Mouse (Mus musculus): ENCODE results near the gene Kif21b. TPM values are rescaled to one million over a fixed set of nuclear protein-coding genes. Genes with fewer than 3 reads are reported as not detected.

Gene Kif21b
- 6.5 and 7.3 TPM in 2 replicates for polyA plus RNA-seq (2016; fragmentation: Nextera tagmentation; extraction: Ambion mirVana)

- H3K4me1 ChIP-seq, result peaks cover 85% of the 10 kb centered on the region
- peak within 1 kb of the TSS; percentile 86 for H3K27ac ChIP-seq (replicated peaks)
- no peaks in the 10 kb centered on the region for H3K9me3 ChIP-seq
- peak within 1 kb of the TSS; percentile 72 for H3K4me3 ChIP-seq
- 2% methylated on average over 42 of the region's 42 CpGs for WGBS
- H3K36me3 ChIP-seq (replicated peaks), result no peaks in the 10 kb centered on the region
- H3K27me3 ChIP-seq (replicated peaks; ENCODE audit: low read depth, poor library complexity, severe bottlenecking), result peaks cover 48% of the 10 kb centered on the region
- peak; percentile 98 for DNase-seq (ENCODE audit: low spot score)
These were observed at the start of gene Kif21b for GRCm38 (mm10) chr1:136130951-136131558. Gene Kif21b (plus strand): TSS chr1:136131389.

DNA sequence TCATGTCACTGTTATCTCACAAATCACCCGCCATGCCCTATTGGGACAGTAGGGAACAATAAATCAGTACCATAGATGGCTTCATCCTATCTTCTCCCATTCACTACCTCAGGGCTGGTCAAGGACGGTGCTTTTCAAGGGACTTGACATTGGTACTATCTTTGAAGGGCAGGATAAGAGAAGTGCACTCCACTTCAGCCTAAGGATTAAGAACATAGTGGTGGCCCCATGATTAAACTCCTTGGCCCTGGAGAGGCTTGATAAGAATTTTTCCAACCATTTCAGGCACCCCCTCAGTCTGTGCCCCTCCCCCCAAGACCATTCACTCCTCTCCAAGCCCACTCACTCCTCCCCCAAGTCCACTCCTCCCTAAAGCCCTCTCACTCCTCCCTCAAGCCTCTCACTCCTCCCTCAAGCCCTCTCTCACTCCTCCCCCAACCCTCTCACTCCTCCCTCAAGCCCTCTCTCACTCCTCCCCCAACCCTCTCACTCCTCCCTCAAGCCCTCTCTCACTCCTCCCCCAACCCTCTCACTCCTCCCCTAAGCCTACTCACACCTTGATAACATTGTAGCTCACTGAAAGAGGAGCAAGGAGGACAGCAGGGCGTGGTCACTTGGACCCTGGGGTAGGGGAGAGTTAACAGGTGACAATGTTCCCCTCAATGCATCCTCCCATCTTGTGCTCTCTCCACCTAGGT is 45.1 kb upstream of the Kif21b start:
- no peak overlapping the region for H3K27ac ChIP-seq (replicated peaks)
- H3K4me3 ChIP-seq, result no peak overlapping the region
- no peaks in the 10 kb centered on the region for H3K36me3 ChIP-seq (replicated peaks)
- no peaks in the 10 kb centered on the region for H3K4me1 ChIP-seq
- 88% methylated on average over 3 of the region's 3 CpGs for WGBS
- no peak for DNase-seq (ENCODE audit: low spot score)
- H3K27me3 ChIP-seq (replicated peaks; ENCODE audit: low read depth, poor library complexity, severe bottlenecking), result no peaks in the 10 kb centered on the region
- H3K9me3 ChIP-seq, result no peaks in the 10 kb centered on the region

DNA sequence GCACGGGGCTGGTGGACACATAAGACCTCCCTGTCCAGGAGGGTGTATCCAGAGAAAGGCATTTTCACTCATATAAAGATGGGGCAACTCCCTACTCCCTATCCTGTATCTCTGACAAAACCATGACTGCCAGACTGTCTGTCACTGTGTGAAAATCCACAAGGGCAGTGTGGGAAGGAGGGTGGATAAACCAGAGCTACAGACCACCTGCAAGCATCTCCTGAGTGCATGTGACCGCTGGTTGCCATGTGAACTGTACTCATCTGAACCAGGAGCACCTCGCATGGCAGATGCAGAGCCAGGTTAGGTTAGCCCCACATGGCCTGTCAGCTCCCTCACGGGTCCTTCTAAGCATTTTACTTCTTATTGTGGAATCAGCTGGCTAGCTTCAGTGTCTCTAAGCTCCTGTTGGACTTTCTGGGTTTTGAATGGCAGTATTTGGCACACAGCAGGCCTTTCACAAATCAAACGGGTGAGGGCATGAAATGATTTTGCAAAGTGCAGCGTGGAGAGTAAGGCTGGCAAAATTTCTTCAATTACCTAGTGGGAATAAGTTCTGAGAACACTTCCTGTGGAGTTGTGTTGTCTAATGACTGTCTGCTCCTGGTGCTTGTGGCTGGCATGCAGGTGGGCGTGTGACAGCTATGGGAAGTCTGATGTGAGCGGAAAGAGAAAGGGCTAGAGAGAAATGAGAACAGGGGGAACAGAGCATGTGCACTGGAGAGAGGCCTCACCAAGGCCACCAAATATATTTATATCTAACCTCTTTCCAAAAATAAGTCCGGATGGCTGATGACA is 41.6 kb upstream of the Kif21b start:
- no peaks in the 10 kb centered on the region for H3K9me3 ChIP-seq
- no peak overlapping the region for H3K4me3 ChIP-seq
- H3K27ac ChIP-seq (replicated peaks), result no peak overlapping the region
- DNase-seq (ENCODE audit: low spot score), result no peak
- 79% methylated on average over 9 of the region's 9 CpGs for WGBS
- H3K4me1 ChIP-seq, result no peaks in the 10 kb centered on the region
- H3K36me3 ChIP-seq (replicated peaks), result no peaks in the 10 kb centered on the region
- no peaks in the 10 kb centered on the region for H3K27me3 ChIP-seq (replicated peaks; ENCODE audit: low read depth, poor library complexity, severe bottlenecking)

GRCm38 (mm10) chr1:136093726-136094125 is 37.5 kb upstream of the Kif21b start:
- no peak overlapping the region for H3K4me3 ChIP-seq
- H3K27ac ChIP-seq (replicated peaks), result no peak overlapping the region
- WGBS, result 78% methylated on average over 3 of the region's 3 CpGs
- H3K9me3 ChIP-seq, result no peaks in the 10 kb centered on the region
- no peak for DNase-seq (ENCODE audit: low spot score)
- no peaks in the 10 kb centered on the region for H3K4me1 ChIP-seq
- H3K36me3 ChIP-seq (replicated peaks), result no peaks in the 10 kb centered on the region
- H3K27me3 ChIP-seq (replicated peaks; ENCODE audit: low read depth, poor library complexity, severe bottlenecking), result no peaks in the 10 kb centered on the region

- Histone ChIP-seq H3K4me1 (no peaks in the 10 kb centered on the region), H3K27me3 (replicated peaks; ENCODE audit: low read depth, poor library complexity, severe bottlenecking) (no peaks in the 10 kb centered on the region), H3K4me3 (no peak overlapping the region), H3K36me3 (replicated peaks) (no peaks in the 10 kb centered on the region), H3K9me3 (no peaks in the 10 kb centered on the region), H3K27ac (replicated peaks) (no peak overlapping the region)
- no peak for DNase-seq (ENCODE audit: low spot score)
- WGBS, result 73% methylated on average over 5 of the region's 5 CpGs
These were observed 36.4 kb upstream of the Kif21b start for GRCm38 (mm10) chr1:136094807-136095206.

- 72% methylated on average over 4 of the region's 4 CpGs for WGBS
- no peak for DNase-seq (ENCODE audit: low spot score)
- Histone ChIP-seq H3K36me3 (replicated peaks) (no peaks in the 10 kb centered on the region), H3K4me1 (peaks cover 28% of the 10 kb centered on the region), H3K27ac (replicated peaks) (no peak overlapping the region), H3K4me3 (no peak overlapping the region), H3K27me3 (replicated peaks; ENCODE audit: low read depth, poor library complexity, severe bottlenecking) (no peaks in the 10 kb centered on the region; the same call in 1 of the 2 replicates), H3K9me3 (no peaks in the 10 kb centered on the region)
These were observed 29.1 kb upstream of the Kif21b start for GRCm38 (mm10) chr1:136102094-136102493.

- H3K4me1 ChIP-seq, result peaks cover 28% of the 10 kb centered on the region
- H3K27ac ChIP-seq (replicated peaks), result peak overlapping the region; percentile 35; the same call in 1 of the 2 replicates
- no peak overlapping the region for H3K4me3 ChIP-seq
- no peaks in the 10 kb centered on the region for H3K9me3 ChIP-seq
- no peaks in the 10 kb centered on the region for H3K36me3 ChIP-seq (replicated peaks)
- WGBS, result 88% methylated on average over 3 of the region's 3 CpGs
- no peak for DNase-seq (ENCODE audit: low spot score)
- no peaks in the 10 kb centered on the region; the same call in 1 of the 2 replicates for H3K27me3 ChIP-seq (replicated peaks; ENCODE audit: low read depth, poor library complexity, severe bottlenecking)
These were observed 28.6 kb upstream of the Kif21b start for GRCm38 (mm10) chr1:136102551-136102950.

DNA sequence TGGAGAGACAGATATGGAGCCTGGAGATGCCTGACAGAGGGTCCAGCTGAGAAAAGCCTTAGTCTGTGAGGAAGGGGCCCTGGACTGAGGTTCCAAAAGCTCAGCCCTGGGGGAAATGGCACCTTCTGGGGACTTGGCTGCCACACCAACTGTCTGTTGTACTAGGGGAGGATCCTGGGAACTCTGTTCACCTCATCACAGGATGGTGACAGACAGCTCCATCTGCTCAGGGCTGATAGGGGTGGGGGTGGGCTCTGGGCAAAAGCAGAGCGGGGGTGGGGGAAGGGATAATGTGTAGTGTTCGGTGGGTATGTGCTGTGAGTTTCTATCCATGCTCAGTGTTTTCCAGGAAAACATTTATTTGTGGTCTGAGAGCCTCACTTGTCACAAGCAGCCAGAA is 28.2 kb upstream of the Kif21b start:
- Histone ChIP-seq H3K4me3 (no peak overlapping the region), H3K4me1 (peaks cover 28% of the 10 kb centered on the region), H3K27me3 (replicated peaks; ENCODE audit: low read depth, poor library complexity, severe bottlenecking) (no peaks in the 10 kb centered on the region; the same call in 1 of the 2 replicates), H3K9me3 (no peaks in the 10 kb centered on the region), H3K36me3 (replicated peaks) (no peaks in the 10 kb centered on the region), H3K27ac (replicated peaks) (peak overlapping the region; percentile 35; the same call in 1 of the 2 replicates)
- no peak for DNase-seq (ENCODE audit: low spot score)
- WGBS, result 76% methylated on average over 2 of the region's 2 CpGs

DNA sequence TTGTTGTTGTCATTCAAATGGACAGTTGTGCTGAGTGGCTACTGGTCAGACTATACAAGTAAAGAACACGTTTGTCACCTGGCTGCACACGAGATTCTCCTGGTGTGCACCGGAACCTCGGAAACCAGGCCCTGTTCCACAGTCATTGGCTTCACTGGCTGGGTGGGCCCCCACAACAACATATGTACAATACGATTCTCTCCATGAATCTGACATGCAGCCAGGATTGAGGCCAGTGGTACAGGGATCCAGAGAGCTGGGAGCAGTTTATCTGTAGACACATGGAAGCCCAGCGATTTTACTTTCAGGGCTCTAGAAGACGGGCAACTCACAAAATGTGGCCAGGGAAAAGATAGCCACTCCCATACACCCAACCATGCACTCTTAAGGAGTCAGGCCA is 27.5 kb upstream of the Kif21b start:
- Histone ChIP-seq H3K9me3 (no peaks in the 10 kb centered on the region), H3K4me1 (peaks cover 28% of the 10 kb centered on the region), H3K27me3 (replicated peaks; ENCODE audit: low read depth, poor library complexity, severe bottlenecking) (no peaks in the 10 kb centered on the region; the same call in 1 of the 2 replicates), H3K27ac (replicated peaks) (no peak overlapping the region), H3K4me3 (no peak overlapping the region), H3K36me3 (replicated peaks) (no peaks in the 10 kb centered on the region)
- DNase-seq (ENCODE audit: low spot score), result no peak
- WGBS, result 91% methylated on average over 7 of the region's 7 CpGs

GRCm38 (mm10) chr1:136104741-136105140 is 26.4 kb upstream of the Kif21b start:
- Histone ChIP-seq H3K9me3 (no peaks in the 10 kb centered on the region), H3K27me3 (replicated peaks; ENCODE audit: low read depth, poor library complexity, severe bottlenecking) (no peaks in the 10 kb centered on the region; the same call in 1 of the 2 replicates), H3K27ac (replicated peaks) (no peak overlapping the region), H3K36me3 (replicated peaks) (no peaks in the 10 kb centered on the region), H3K4me3 (no peak overlapping the region), H3K4me1 (peaks cover 28% of the 10 kb centered on the region)
- no peak for DNase-seq (ENCODE audit: low spot score)
- 67% methylated on average over 4 of the region's 4 CpGs for WGBS

- 94% methylated on average over 2 of the region's 2 CpGs for WGBS
- DNase-seq (ENCODE audit: low spot score), result no peak
- H3K9me3 ChIP-seq, result no peaks in the 10 kb centered on the region
These were observed 21.7 kb upstream of the Kif21b start for GRCm38 (mm10) chr1:136109464-136109863.

DNA sequence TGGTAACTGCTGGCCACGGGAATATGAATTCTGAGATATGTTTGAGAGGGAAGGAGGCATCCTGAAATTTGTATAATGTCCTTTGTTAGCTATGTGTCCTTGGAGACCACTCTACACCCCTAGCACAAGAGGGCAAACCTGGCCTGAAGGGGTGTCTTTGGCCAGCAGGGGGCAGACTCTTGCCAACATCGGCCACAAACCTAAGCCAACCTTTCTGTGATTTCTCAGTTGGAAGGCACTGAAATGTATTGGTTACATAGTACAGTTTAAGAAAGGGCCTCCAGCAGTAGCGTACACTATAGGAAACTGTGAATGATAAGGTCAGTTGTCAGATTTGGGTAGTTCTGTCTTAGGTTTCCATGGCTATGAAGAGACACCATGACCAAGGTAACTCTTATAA is 15.0 kb upstream of the Kif21b start:
- peak; percentile 65 for DNase-seq (ENCODE audit: low spot score)
- no peaks in the 10 kb centered on the region for H3K27me3 ChIP-seq (replicated peaks; ENCODE audit: low read depth, poor library complexity, severe bottlenecking)
- 39% methylated on average over 3 of the region's 3 CpGs for WGBS
- H3K9me3 ChIP-seq, result no peaks in the 10 kb centered on the region
- H3K4me3 ChIP-seq, result no peak overlapping the region
- no peaks in the 10 kb centered on the region for H3K36me3 ChIP-seq (replicated peaks)
- H3K4me1 ChIP-seq, result peaks cover 30% of the 10 kb centered on the region
- H3K27ac ChIP-seq (replicated peaks), result no peak overlapping the region

More at GRCm38 (mm10) chr1:136109464-136109863, 21.7 kb upstream of the Kif21b start:
- no peak overlapping the region for H3K27ac ChIP-seq (replicated peaks)
- H3K27me3 ChIP-seq (replicated peaks; ENCODE audit: low read depth, poor library complexity, severe bottlenecking), result no peaks in the 10 kb centered on the region; the same call in 1 of the 2 replicates
- H3K36me3 ChIP-seq (replicated peaks), result no peaks in the 10 kb centered on the region
- H3K4me3 ChIP-seq, result no peak overlapping the region
- H3K4me1 ChIP-seq, result peaks cover 18% of the 10 kb centered on the region; the same call in 1 of the 2 replicates
